Mouse (Mus musculus): ENCODE results near the gene C87436. TPM values are rescaled to one million over a fixed set of nuclear protein-coding genes. Genes with fewer than 3 reads are reported as not detected.

The C87436 gene
- polyA plus RNA-seq, 1 experiment from 2014 or later, result 24.8 TPM

GRCm38 (mm10) chr6:86505671-86506070 is 67.5 kb downstream of the C87436 start:
- H3K36me3 ChIP-seq (ENCODE audit: control insufficient read depth, insufficient read depth, low read length), result no peaks in the 10 kb centered on the region
- H3K4me1 ChIP-seq (replicated peaks; ENCODE audit: control insufficient read depth, insufficient read depth, low read length), result peaks cover 18% of the 10 kb centered on the region
- no peak overlapping the region for H3K9ac ChIP-seq (ENCODE audit: low read depth, low read length)
- DNase-seq (ENCODE audit: low spot score) (no peak), ATAC-seq (replicated peaks; ENCODE audit: low FRiP score) (no peak)
- no peak overlapping the region for H3K4me3 ChIP-seq (ENCODE audit: low read depth, low read length)
- H3K27me3 ChIP-seq (replicated peaks; ENCODE audit: control insufficient read depth, insufficient read depth, low read length), result no peaks in the 10 kb centered on the region
- no peak overlapping the region for H3K4me2 ChIP-seq
- no peak overlapping the region for H3K27ac ChIP-seq (ENCODE audit: low read depth, low read length)
- WGBS, result 71% methylated on average over 7 of the region's 7 CpGs
- H3K9me3 ChIP-seq (ENCODE audit: control insufficient read depth, low read length), result no peaks in the 10 kb centered on the region

GRCm38 (mm10) chr6:86506309-86506708 is 68.1 kb downstream of the C87436 start:
- Histone ChIP-seq H3K9me3 (ENCODE audit: control insufficient read depth, low read length) (no peaks in the 10 kb centered on the region), H3K27me3 (replicated peaks; ENCODE audit: control insufficient read depth, insufficient read depth, low read length) (no peaks in the 10 kb centered on the region), H3K27ac (ENCODE audit: low read depth, low read length) (no peak overlapping the region), H3K9ac (ENCODE audit: low read depth, low read length) (no peak overlapping the region), H3K4me2 (no peak overlapping the region), H3K36me3 (ENCODE audit: control insufficient read depth, insufficient read depth, low read length) (no peaks in the 10 kb centered on the region), H3K4me3 (ENCODE audit: low read depth, low read length) (no peak overlapping the region), H3K4me1 (replicated peaks; ENCODE audit: control insufficient read depth, insufficient read depth, low read length) (peaks cover 18% of the 10 kb centered on the region)
- DNase-seq (ENCODE audit: low spot score), result no peak
- WGBS, result 79% methylated on average over 3 of the region's 3 CpGs
- ATAC-seq (replicated peaks; ENCODE audit: low FRiP score), result no peak

- DNase-seq (ENCODE audit: low spot score) (no peak), ATAC-seq (replicated peaks; ENCODE audit: low FRiP score) (no peak)
- Histone ChIP-seq H3K4me3 (ENCODE audit: low read depth, low read length) (no peak overlapping the region), H3K4me2 (no peak overlapping the region), H3K36me3 (ENCODE audit: control insufficient read depth, insufficient read depth, low read length) (no peaks in the 10 kb centered on the region), H3K27me3 (replicated peaks; ENCODE audit: control insufficient read depth, insufficient read depth, low read length) (no peaks in the 10 kb centered on the region), H3K27ac (ENCODE audit: low read depth, low read length) (no peak overlapping the region), H3K9ac (ENCODE audit: low read depth, low read length) (no peak overlapping the region), H3K9me3 (ENCODE audit: control insufficient read depth, low read length) (no peaks in the 10 kb centered on the region), H3K4me1 (replicated peaks; ENCODE audit: control insufficient read depth, insufficient read depth, low read length) (peaks cover 18% of the 10 kb centered on the region)
Observed at GRCm38 (mm10) chr6:86507116-86507515, 68.9 kb downstream of the C87436 start.

- WGBS, result 77% methylated on average over 3 of the region's 3 CpGs
- no peaks in the 10 kb centered on the region for H3K36me3 ChIP-seq (ENCODE audit: control insufficient read depth, insufficient read depth, low read length)
Observed at GRCm38 (mm10) chr6:86508736-86509135, 70.6 kb downstream of the C87436 start.

GRCm38 (mm10) chr6:86509194-86509865 is 71.2 kb downstream of the C87436 start:
- ATAC-seq (replicated peaks; ENCODE audit: low FRiP score), result peak; percentile 44; the same call in 1 of the 2 replicates
- no peak overlapping the region for H3K9ac ChIP-seq (ENCODE audit: low read depth, low read length)
- H3K4me2 ChIP-seq, result 0 out of 2 replicates have a peak overlapping the region, but pooled peaks have one; percentile 14
- no peak for DNase-seq (ENCODE audit: low spot score)
- no peak overlapping the region for H3K27ac ChIP-seq (ENCODE audit: low read depth, low read length)
- no peak overlapping the region for H3K4me3 ChIP-seq (ENCODE audit: low read depth, low read length)
- peaks cover 18% of the 10 kb centered on the region for H3K4me1 ChIP-seq (replicated peaks; ENCODE audit: control insufficient read depth, insufficient read depth, low read length)
- no peaks in the 10 kb centered on the region for H3K27me3 ChIP-seq (replicated peaks; ENCODE audit: control insufficient read depth, insufficient read depth, low read length)
- no peaks in the 10 kb centered on the region for H3K9me3 ChIP-seq (ENCODE audit: control insufficient read depth, low read length)
- WGBS, result 65% methylated on average over 4 of the region's 4 CpGs
- H3K36me3 ChIP-seq (ENCODE audit: control insufficient read depth, insufficient read depth, low read length), result no peaks in the 10 kb centered on the region

More at GRCm38 (mm10) chr6:86508736-86509135, 70.6 kb downstream of the C87436 start:
- Histone ChIP-seq H3K9me3 (ENCODE audit: control insufficient read depth, low read length) (no peaks in the 10 kb centered on the region), H3K9ac (ENCODE audit: low read depth, low read length) (no peak overlapping the region), H3K4me1 (replicated peaks; ENCODE audit: control insufficient read depth, insufficient read depth, low read length) (peaks cover 18% of the 10 kb centered on the region), H3K27me3 (replicated peaks; ENCODE audit: control insufficient read depth, insufficient read depth, low read length) (no peaks in the 10 kb centered on the region), H3K4me2 (no peak overlapping the region), H3K4me3 (ENCODE audit: low read depth, low read length) (no peak overlapping the region), H3K27ac (ENCODE audit: low read depth, low read length) (no peak overlapping the region)
- DNase-seq (ENCODE audit: low spot score), result no peak
- ATAC-seq (replicated peaks; ENCODE audit: low FRiP score), result no peak

GRCm38 (mm10) chr6:86509866-86510200 is 71.7 kb downstream of the C87436 start:
- H3K4me1 ChIP-seq (replicated peaks; ENCODE audit: control insufficient read depth, insufficient read depth, low read length), result peaks cover 18% of the 10 kb centered on the region
- H3K4me2 ChIP-seq, result 0 out of 2 replicates have a peak overlapping the region, but pooled peaks have one; percentile 14
- no peaks in the 10 kb centered on the region for H3K36me3 ChIP-seq (ENCODE audit: control insufficient read depth, insufficient read depth, low read length)
- no peak overlapping the region for H3K4me3 ChIP-seq (ENCODE audit: low read depth, low read length)
- no peaks in the 10 kb centered on the region for H3K9me3 ChIP-seq (ENCODE audit: control insufficient read depth, low read length)
- no peak overlapping the region for H3K27ac ChIP-seq (ENCODE audit: low read depth, low read length)
- no peak overlapping the region for H3K9ac ChIP-seq (ENCODE audit: low read depth, low read length)
- no peak for DNase-seq (ENCODE audit: low spot score)
- H3K27me3 ChIP-seq (replicated peaks; ENCODE audit: control insufficient read depth, insufficient read depth, low read length), result no peaks in the 10 kb centered on the region
- 43% methylated on average over 3 of the region's 3 CpGs for WGBS
- peak; percentile 82 for ATAC-seq (replicated peaks; ENCODE audit: low FRiP score)

GRCm38 (mm10) chr6:86510979-86511378 is 72.8 kb downstream of the C87436 start:
- H3K9ac ChIP-seq (ENCODE audit: low read depth, low read length), result no peak overlapping the region
- DNase-seq (ENCODE audit: low spot score) (no peak), ATAC-seq (replicated peaks; ENCODE audit: low FRiP score) (no peak)
- H3K4me3 ChIP-seq (ENCODE audit: low read depth, low read length), result no peak overlapping the region
- H3K4me1 ChIP-seq (replicated peaks; ENCODE audit: control insufficient read depth, insufficient read depth, low read length), result peaks cover 18% of the 10 kb centered on the region
- no peak overlapping the region for H3K4me2 ChIP-seq
- H3K27me3 ChIP-seq (replicated peaks; ENCODE audit: control insufficient read depth, insufficient read depth, low read length), result no peaks in the 10 kb centered on the region
- no peaks in the 10 kb centered on the region for H3K36me3 ChIP-seq (ENCODE audit: control insufficient read depth, insufficient read depth, low read length)
- no peaks in the 10 kb centered on the region for H3K9me3 ChIP-seq (ENCODE audit: control insufficient read depth, low read length)
- H3K27ac ChIP-seq (ENCODE audit: low read depth, low read length), result no peak overlapping the region
- WGBS, result 71% methylated on average over 4 of the region's 4 CpGs

GRCm38 (mm10) chr6:86513296-86513695 is 75.1 kb downstream of the C87436 start:
- DNase-seq (ENCODE audit: low spot score), result no peak
- Histone ChIP-seq H3K4me2 (no peak overlapping the region), H3K36me3 (ENCODE audit: control insufficient read depth, insufficient read depth, low read length) (no peaks in the 10 kb centered on the region), H3K4me3 (ENCODE audit: low read depth, low read length) (no peak overlapping the region), H3K9me3 (ENCODE audit: control insufficient read depth, low read length) (no peaks in the 10 kb centered on the region), H3K27ac (ENCODE audit: low read depth, low read length) (no peak overlapping the region), H3K9ac (ENCODE audit: low read depth, low read length) (no peak overlapping the region), H3K4me1 (replicated peaks; ENCODE audit: control insufficient read depth, insufficient read depth, low read length) (peaks cover 11% of the 10 kb centered on the region), H3K27me3 (replicated peaks; ENCODE audit: control insufficient read depth, insufficient read depth, low read length) (no peaks in the 10 kb centered on the region)
- 83% methylated on average over 4 of the region's 4 CpGs for WGBS
- ATAC-seq (replicated peaks; ENCODE audit: low FRiP score), result no peak

GRCm38 (mm10) chr6:86516021-86516420 is 77.8 kb downstream of the C87436 start:
- DNase-seq (ENCODE audit: low spot score) (no peak), ATAC-seq (replicated peaks; ENCODE audit: low FRiP score) (no peak)
- H3K27ac ChIP-seq (ENCODE audit: low read depth, low read length), result no peak overlapping the region
- no peaks in the 10 kb centered on the region for H3K27me3 ChIP-seq (replicated peaks; ENCODE audit: control insufficient read depth, insufficient read depth, low read length)
- H3K4me3 ChIP-seq (ENCODE audit: low read depth, low read length), result no peak overlapping the region
- H3K4me2 ChIP-seq, result no peak overlapping the region
- H3K36me3 ChIP-seq (ENCODE audit: control insufficient read depth, insufficient read depth, low read length), result no peaks in the 10 kb centered on the region
- WGBS, result 74% methylated on average over 1 of the region's 1 CpGs
- H3K9ac ChIP-seq (ENCODE audit: low read depth, low read length), result no peak overlapping the region
- no peaks in the 10 kb centered on the region for H3K4me1 ChIP-seq (replicated peaks; ENCODE audit: control insufficient read depth, insufficient read depth, low read length)
- H3K9me3 ChIP-seq (ENCODE audit: control insufficient read depth, low read length), result no peaks in the 10 kb centered on the region
